Mouse (Mus musculus): Measurements from ENCODE around the gene Tmeff2.

The Tmeff2 gene

DNA sequence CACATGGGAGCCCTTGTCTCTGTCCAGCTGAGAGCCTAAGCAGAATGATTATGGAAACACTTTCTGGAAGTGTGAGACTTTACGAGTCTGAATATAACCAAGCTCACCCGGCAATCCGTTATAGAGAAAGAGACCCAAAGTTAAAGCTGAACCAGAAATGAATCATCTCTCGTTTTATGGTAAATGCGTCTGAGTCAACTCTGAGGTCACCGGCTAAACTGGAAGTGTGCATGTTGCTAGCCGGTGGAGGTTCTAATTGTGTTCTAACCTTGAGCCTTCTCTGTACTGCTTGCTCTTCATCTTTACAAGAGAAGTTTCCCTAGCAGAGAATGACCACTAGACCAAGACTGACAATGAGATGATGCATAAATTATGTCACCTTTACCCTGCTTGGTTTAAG is 316.8 kb downstream of the Tmeff2 start:
- no peak for DNase-seq

- DNase-seq: no peak
Measured at GRCm38 (mm10) chr1:51225156-51225555, 324.7 kb downstream of the Tmeff2 start.

Data from cerebellum, postnatal 25 days (tissue).